Mouse (Mus musculus) heart, postnatal 0 days (tissue): ENCODE measurements at regions not wholly inside any gene's neighbourhood (a gene's known extent, or its start where the extent isn't known, plus 50 kb on each side); places are given as distances from the start of the nearest gene placed in this dataset.

Experiments used
- ATAC-seq: fragments of 200-750 bp; cut with Nextera tagmentation; 2 replicates; pipeline ENCODE4 v1.8.0; 2017; ENCODE audit warnings: low read depth, moderate number of reproducible peaks, moderate library complexity; ENCODE audit not compliant: insufficient read depth
- DNase-seq: peaks from one replicate; pipeline ENCODE4 v3.0.0-alpha.2; 2016; ENCODE audit warnings: low spot score
- H3K27ac ChIP-seq: fragments of 300-500 bp; sonication (generic); 2 replicates; pipeline ENCODE4 v1.5.1; 2014; ENCODE audit warnings: low read depth, mild to moderate bottlenecking
- H3K27me3 ChIP-seq: fragments of 300-500 bp; sonication (generic); 2 replicates; pipeline ENCODE4 v1.6.1; 2014; ENCODE audit warnings: low read length, mixed read lengths; ENCODE audit not compliant: control insufficient read depth, insufficient read depth
- H3K36me3 ChIP-seq: fragments of 300-500 bp; sonication (generic); replicated peaks from 2 replicates; pipeline ENCODE4 v1.6.1; 2014; ENCODE audit warnings: low read length, mixed read lengths; ENCODE audit not compliant: control insufficient read depth, insufficient read depth
- H3K4me1 ChIP-seq: fragments of 300-500 bp; sonication (generic); 2 replicates; pipeline ENCODE4 v1.6.1; 2014; ENCODE audit warnings: antibody characterized with exemption; ENCODE audit not compliant: control insufficient read depth, insufficient read depth
- H3K4me2 ChIP-seq: fragments of 300-500 bp; sonication (generic); 2 replicates; pipeline ENCODE4 v1.6.1; 2014; ENCODE audit warnings: low read depth, mild to moderate bottlenecking, low read length, moderate library complexity
- H3K4me3 ChIP-seq: fragments of 300-500 bp; sonication (generic); 2 replicates; pipeline ENCODE4 v1.5.1; 2014; ENCODE audit warnings: low read depth, low read length
- H3K9ac ChIP-seq: fragments of 300-500 bp; sonication (generic); replicated peaks from 2 replicates; pipeline ENCODE4 v1.6.1; 2014; ENCODE audit warnings: low read depth, low read length, mixed read lengths
- H3K9me3 ChIP-seq: fragments of 300-500 bp; sonication (generic); replicated peaks from 2 replicates; pipeline ENCODE4 v1.6.1; 2016; ENCODE audit warnings: low read length; ENCODE audit not compliant: control insufficient read depth
- CTCF ChIP-seq: IDR thresholded peaks from 2 replicates; pipeline ENCODE4 v1.5.1; 2016; ENCODE audit warnings: antibody characterized with exemption, control low read depth, low read depth
- EP300 ChIP-seq: IDR thresholded peaks from 2 replicates; pipeline ENCODE4 v1.6.1; 2016; ENCODE audit warnings: antibody characterized with exemption, low read depth
- WGBS: fragments of 180-500 bp; shearing (Covaris S2); extraction: QIAGEN DNeasy Blood & Tissue Kit; methylation state at CpG from one replicate; pipeline ENCODE4 v1.1.7; 2014; 5-methylcytosine and 5-hydroxymethylcytosine counted together

DNA sequence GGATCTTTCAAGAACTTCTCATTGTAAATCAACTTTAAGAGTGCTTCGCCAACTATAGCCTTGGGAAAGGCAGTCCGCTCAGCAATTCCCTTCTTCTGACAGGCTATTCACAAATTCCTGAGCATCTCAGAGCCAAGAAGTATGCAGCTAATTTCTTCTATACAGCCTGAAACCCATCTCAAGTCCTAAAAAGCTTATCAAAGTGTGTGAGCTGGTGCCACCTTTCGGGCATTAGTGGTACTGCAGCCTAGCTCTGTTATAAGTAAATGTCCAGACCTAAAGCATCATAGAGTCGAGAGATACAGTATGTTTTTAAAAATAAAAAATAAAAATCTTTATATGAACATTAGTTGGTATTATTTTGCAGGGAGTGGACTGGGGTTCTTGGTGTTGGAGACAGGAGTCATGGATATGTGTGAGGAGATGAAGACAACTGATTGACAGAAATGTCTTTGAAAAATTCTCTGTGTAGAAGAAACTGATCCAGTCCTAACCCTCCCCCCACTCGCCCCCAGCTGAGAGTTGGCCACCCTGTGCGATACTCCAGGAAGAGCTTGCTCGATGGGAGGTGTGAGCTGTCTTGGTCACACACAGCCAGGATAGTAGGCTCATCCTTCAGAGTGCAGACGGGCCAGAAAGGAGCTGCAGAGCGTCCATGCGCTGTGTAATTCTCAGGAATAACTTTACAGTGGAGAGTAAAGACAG is 56.4 kb downstream of the Bod1 start:
- Histone ChIP-seq H3K9me3 (no peaks in the 10 kb centered on the region), H3K4me3 (no peak overlapping the region), H3K4me1 (peaks cover 24% of the 10 kb centered on the region), H3K9ac (no peak overlapping the region), H3K27ac (no peak overlapping the region), H3K27me3 (no peaks in the 10 kb centered on the region), H3K36me3 (no peaks in the 10 kb centered on the region), H3K4me2 (no peak overlapping the region)
- ATAC-seq = no peak
- peak; percentile 66 for DNase-seq
- TF ChIP-seq CTCF (peak; percentile 89), EP300 (no peak)
- 62% methylated on average over 10 of the region's 10 CpGs for WGBS

DNA sequence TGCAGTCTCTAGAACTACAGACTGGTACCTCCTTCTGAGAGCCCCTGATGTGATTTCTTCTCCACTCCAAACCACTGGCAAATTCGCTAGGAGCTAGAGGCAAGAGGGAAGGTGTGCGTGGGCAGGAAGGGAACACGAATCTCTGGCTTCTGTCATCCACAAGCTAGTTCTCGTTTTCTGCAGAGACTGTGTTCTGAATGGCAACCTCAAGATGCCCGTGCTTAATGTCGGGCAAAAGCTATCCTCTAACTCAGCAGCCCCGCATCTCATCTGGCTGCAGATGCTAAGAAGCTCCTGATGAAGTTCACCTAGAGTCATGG is 57.3 kb downstream of the Bod1 start:
- no peaks in the 10 kb centered on the region for H3K9me3 ChIP-seq
- H3K27me3 ChIP-seq = no peaks in the 10 kb centered on the region
- no peak overlapping the region for H3K4me2 ChIP-seq
- H3K4me1 ChIP-seq = peaks cover 24% of the 10 kb centered on the region
- H3K4me3 ChIP-seq = no peak overlapping the region
- ATAC-seq = no peak
- no peaks in the 10 kb centered on the region for H3K36me3 ChIP-seq
- TF ChIP-seq EP300 = no peak
- no peak for TF ChIP-seq CTCF
- 62% methylated on average over 7 of the region's 7 CpGs for WGBS
- no peak overlapping the region for H3K9ac ChIP-seq
- DNase-seq = no peak
- H3K27ac ChIP-seq = no peak overlapping the region

DNA sequence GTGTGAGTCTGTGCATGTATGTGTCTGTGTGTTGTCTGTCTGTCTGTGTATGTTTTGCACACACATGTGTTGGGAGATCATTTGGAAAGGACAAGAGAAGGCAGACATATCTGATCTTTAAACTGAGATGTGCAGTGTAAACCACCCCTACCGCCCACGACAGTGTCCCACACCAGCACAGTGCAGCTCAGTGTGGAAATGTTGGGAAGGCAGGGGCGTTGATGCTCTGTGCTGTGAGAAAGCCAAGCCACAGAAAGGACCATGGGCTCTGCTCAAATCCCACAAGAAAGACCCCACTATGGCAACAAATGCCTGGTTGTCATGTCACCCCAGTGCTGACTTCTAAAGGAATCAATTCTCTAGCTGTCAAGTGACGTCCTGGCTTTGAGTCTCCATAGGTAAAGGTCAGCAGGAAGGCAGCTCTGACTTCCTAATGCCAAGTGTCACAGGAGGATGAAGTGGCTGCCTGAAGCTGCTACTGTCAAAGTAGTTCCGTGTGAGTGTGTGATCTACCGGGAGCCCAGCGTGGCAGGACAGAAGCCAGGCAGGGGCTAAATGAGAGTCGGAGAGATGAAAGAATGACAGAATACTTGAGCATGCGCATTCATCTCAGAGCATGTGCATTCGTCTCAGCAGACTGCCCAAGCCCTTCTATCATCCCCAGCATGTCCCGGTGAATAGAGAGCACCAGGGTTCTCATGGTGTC is 57.8 kb downstream of the Bod1 start:
- 39% methylated on average over 11 of the region's 11 CpGs for WGBS
- no peak for ATAC-seq
- Histone ChIP-seq H3K9ac (no peak overlapping the region), H3K27me3 (no peaks in the 10 kb centered on the region), H3K4me2 (no peak overlapping the region), H3K9me3 (no peaks in the 10 kb centered on the region), H3K4me3 (no peak overlapping the region), H3K27ac (no peak overlapping the region), H3K4me1 (peaks cover 24% of the 10 kb centered on the region), H3K36me3 (no peaks in the 10 kb centered on the region)
- DNase-seq = no peak
- no peak for TF ChIP-seq CTCF
- TF ChIP-seq EP300 = no peak

DNA sequence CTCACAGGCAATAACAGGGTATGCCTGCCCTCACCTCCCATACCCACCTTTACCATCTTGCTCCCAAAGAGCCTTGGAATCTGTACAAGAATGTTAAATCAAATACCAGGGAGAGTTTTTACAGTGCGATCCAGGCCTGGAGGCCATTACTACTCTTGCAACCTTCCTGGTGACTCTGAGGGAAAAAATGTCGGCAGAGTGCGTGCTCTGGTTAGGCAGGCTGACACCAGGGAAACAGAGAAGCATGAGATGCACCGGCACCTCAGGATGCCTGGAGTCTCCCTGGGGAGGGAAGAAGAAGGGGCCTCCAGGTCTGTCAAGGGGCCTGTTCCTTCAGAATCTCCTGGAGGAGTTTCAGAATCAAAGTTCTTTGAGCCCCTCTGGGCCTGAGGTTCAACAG is 63.2 kb downstream of the Bod1 start:
- H3K4me1 ChIP-seq = peaks cover 17% of the 10 kb centered on the region
- TF ChIP-seq EP300 = no peak
- TF ChIP-seq CTCF = no peak
- 84% methylated on average over 4 of the region's 4 CpGs for WGBS

DNA sequence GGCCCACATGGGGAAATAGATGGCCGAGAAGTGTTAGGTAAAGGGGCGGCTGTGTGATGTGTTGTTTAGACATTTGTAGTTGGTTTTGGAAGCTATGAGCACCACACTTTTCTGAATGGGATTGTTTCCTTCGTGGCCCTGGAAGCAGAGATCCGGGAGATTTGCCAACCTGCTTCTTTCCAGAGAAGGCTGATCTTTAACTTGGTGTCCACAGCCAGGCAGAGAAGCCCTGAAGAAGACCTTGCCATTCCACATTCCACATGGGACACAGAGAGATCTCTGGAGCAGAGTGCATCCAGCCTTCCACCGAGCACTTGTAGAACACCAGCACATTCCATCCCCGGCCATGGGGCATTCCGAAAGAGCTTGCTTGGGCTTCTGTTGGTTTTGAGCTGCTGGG is 70.2 kb downstream of the Bod1 start:
- no peak for DNase-seq

More for the DNA sequence above, 63.2 kb downstream of the Bod1 start:
- Histone ChIP-seq H3K27me3 (no peaks in the 10 kb centered on the region), H3K4me2 (no peak overlapping the region), H3K4me3 (no peak overlapping the region), H3K9me3 (no peaks in the 10 kb centered on the region), H3K27ac (no peak overlapping the region), H3K9ac (no peak overlapping the region), H3K36me3 (no peaks in the 10 kb centered on the region)
- DNase-seq (no peak), ATAC-seq (no peak)

DNA sequence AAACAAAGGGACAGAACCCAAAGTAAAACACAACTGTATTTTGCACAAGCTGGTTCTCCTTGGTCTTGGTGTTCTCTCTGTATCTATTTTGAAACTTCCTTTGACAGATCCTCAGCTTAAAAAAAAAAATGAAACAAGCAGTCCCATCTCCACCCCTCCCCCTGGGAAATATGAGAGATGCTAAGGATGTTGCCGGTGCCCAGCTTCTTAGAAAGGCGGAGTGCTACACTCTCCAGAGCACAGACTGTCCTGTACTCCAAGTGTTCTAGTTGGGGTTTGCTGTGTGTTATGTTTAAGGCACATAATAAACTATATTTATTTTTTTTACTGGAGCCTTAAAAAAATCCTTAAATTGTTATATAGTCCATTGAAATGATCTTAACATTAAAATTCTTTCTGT is 78.1 kb downstream of the Bod1 start:
- Histone ChIP-seq H3K4me1 (0 out of 2 replicates have a peak, but pooled peaks cover 12% of the 10 kb centered on the region), H3K9ac (no peak overlapping the region), H3K4me2 (no peak overlapping the region), H3K36me3 (no peaks in the 10 kb centered on the region), H3K27ac (no peak overlapping the region), H3K4me3 (no peak overlapping the region), H3K9me3 (no peaks in the 10 kb centered on the region), H3K27me3 (no peaks in the 10 kb centered on the region)
- ATAC-seq (no peak), DNase-seq (no peak)
- 91% methylated on average over 2 of the region's 2 CpGs for WGBS
- TF ChIP-seq CTCF = no peak
- TF ChIP-seq EP300 = no peak

More for the DNA sequence above, 70.2 kb downstream of the Bod1 start:
- Histone ChIP-seq H3K4me1 (peaks cover 20% of the 10 kb centered on the region), H3K4me3 (no peak overlapping the region), H3K36me3 (no peaks in the 10 kb centered on the region), H3K4me2 (no peak overlapping the region), H3K27ac (peak overlapping the region; percentile 80; the same call in 1 of the 2 replicates), H3K9me3 (no peaks in the 10 kb centered on the region), H3K27me3 (no peaks in the 10 kb centered on the region), H3K9ac (no peak overlapping the region)
- TF ChIP-seq EP300 = no peak
- no peak for TF ChIP-seq CTCF
- 64% methylated on average over 7 of the region's 7 CpGs for WGBS
- ATAC-seq = no peak
